Mouse (Mus musculus): Measurements from ENCODE around the gene Gm17304. TPM values are rescaled to one million over a fixed set of nuclear protein-coding genes. Genes with fewer than 3 reads are reported as not detected.

Gm17304 gene
- not detected for total RNA-seq (2023)

DNA sequence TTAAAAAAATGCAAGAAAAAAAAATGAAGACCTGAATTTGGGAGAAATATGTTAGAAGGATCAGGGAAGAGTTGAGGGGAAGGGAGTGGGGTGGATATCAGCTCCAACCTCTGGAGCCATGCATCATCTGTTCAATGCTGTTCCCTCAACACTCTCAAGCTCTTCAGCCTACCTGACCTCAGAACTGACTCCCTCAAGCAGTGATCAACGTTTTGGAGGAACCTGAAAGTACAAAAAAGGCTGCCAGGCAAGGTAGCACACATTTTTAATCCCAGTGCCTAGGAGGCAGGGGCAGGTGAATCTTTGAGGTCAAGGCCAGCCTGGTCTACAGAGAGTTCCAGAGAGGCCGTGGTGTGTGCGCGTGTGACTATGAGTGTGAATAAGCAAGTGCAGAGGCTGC, at the start of gene Gm17304:
Gene Gm17304 (plus strand): TSS at position 301 of the 400 bp plus-strand sequence.

Other genes with a start within 250 kb of the Gm17304 start
- gene Barhl2, start 150.9 kb upstream of the Gm17304 start, total RNA-seq (2023), result not detected
- gene Zfp644, start 88.2 kb downstream of the Gm17304 start, total RNA-seq (2023), result 188 TPM